Mouse (Mus musculus) liver, adult 2 months (tissue): ENCODE data around the gene Hdgf.

ENCODE experiments used
- CTCF ChIP-seq: fragments of 200-500 bp; IDR thresholded peaks from 2 replicates; pipeline ENCODE4 v1.5.1; 2011; ENCODE audit warnings: low read depth, low read length, control low read depth
- POLR2A ChIP-seq: fragments of 200-500 bp; IDR thresholded peaks from 2 replicates; pipeline ENCODE4 v1.6.1; 2011; ENCODE audit warnings: low read length, control low read depth; ENCODE audit not compliant: insufficient read depth; ENCODE audit errors: extremely low read depth

DNA sequence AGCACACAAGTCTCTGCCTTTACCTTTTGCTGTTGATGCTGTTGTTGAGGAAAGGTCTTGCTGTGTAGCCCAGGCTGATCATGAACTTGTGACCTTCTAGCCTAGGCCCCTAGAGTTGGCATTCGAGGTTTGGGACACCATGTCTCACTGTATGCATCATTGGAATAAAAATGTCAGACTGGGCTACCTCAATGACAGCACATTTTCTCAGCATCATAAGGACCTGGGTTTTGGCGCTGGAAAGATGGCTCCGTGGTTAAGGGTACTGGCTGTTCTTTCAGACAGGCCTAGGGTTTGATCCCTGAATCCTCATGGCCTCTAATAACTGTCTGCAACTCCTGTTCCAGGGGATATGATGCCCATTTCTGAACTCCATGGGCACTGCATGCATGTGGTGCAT, 6.3 kb upstream of the Hdgf start:
- no peak for TF ChIP-seq CTCF
- TF ChIP-seq POLR2A, result no peak
